Mouse (Mus musculus) thymus, adult 2 months (tissue): ENCODE measurements around the gene Pcgf5.

Experiments
- CTCF ChIP-seq: fragments of 200-500 bp; IDR thresholded peaks from 2 replicates; pipeline ENCODE4 v1.5.1; 2012; ENCODE audit warnings: mild to moderate bottlenecking, control low read depth, low read length, moderate library complexity, borderline replicate concordance; ENCODE audit not compliant: control insufficient read depth, poor library complexity, insufficient read depth; ENCODE audit errors: extremely low read depth
- POLR2A ChIP-seq: fragments of 200-500 bp; IDR thresholded peaks from 2 replicates; pipeline ENCODE4 v1.6.1; 2012; ENCODE audit warnings: mild to moderate bottlenecking, low read length, control low read depth, moderate library complexity; ENCODE audit not compliant: control insufficient read depth, poor library complexity, insufficient read depth; ENCODE audit errors: extremely low read depth

DNA sequence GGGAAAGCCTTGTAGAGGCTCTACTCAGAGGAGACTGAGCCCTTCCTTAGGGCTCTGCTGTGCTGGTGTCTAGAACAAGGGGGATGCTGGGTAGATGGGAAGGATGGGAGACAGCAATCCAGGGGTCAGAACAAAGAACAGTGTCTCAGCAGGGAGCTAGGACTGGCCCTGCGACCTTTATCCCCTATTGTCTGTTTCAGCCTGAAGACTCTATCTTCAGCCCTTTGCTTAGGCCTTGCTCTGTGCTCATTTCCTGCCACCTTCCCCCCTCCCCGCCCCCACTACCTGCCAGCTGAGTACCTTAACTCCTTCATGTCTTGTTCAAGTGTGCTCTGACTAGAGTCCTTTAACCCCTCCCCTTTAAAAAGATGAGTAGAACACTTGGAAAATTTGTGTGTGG, 36.3 kb downstream of the Pcgf5 start:
- TF ChIP-seq POLR2A: no peak
- TF ChIP-seq CTCF: no peak
